Mouse (Mus musculus): ENCODE data around the gene Zfp36l1.

Zfp36l1 gene

GRCm38 (mm10) chr12:80110546-80110870, 2.3 kb downstream of the Zfp36l1 start:
- in situ Hi-C loops (cut with MboI, MseI), result no loop called here

GRCm38 (mm10) chr12:80109753-80110545, 2.9 kb downstream of the Zfp36l1 start:
- in situ Hi-C loops (cut with MboI, MseI), result loop anchor here (5.0 kb wide), 1 partner anchor 43 kb away; no protein-coding TSS in a partner anchor

- in situ Hi-C loops (cut with MboI, MseI), result loop anchor here (5.0 kb wide), 1 partner anchor 42 kb away; no protein-coding TSS in a partner anchor
Measured at GRCm38 (mm10) chr12:80108896-80109668, 3.7 kb downstream of the Zfp36l1 start.

- in situ Hi-C loops (cut with MboI, MseI), result loop anchor here (5.0 kb wide), 1 partner anchor 40 kb away; no protein-coding TSS in a partner anchor
Measured at GRCm38 (mm10) chr12:80106896-80107667, 5.7 kb downstream of the Zfp36l1 start.

- in situ Hi-C loops (cut with MboI, MseI), result loop anchor here (5.0 kb wide), 1 partner anchor 39 kb away; no protein-coding TSS in a partner anchor
Measured at GRCm38 (mm10) chr12:80106138-80106895, 6.5 kb downstream of the Zfp36l1 start.

GRCm38 (mm10) chr12:80103521-80103973, 9.3 kb downstream of the Zfp36l1 start:
- in situ Hi-C loops (cut with MboI, MseI), result no loop called here

GRCm38 (mm10) chr12:80103089-80103488, 9.7 kb downstream of the Zfp36l1 start:
- in situ Hi-C loops (cut with MboI, MseI), result no loop called here

- in situ Hi-C loops (cut with MboI, MseI), result no loop called here
Measured at GRCm38 (mm10) chr12:80098825-80099224, 14.0 kb downstream of the Zfp36l1 start.

- in situ Hi-C loops (cut with MboI, MseI), result no loop called here
Measured at GRCm38 (mm10) chr12:80096734-80097133, 16.1 kb downstream of the Zfp36l1 start.

- in situ Hi-C loops (cut with MboI, MseI), result no loop called here
Measured at GRCm38 (mm10) chr12:80092787-80093186, 20.0 kb downstream of the Zfp36l1 start.

- in situ Hi-C loops (cut with MboI, MseI), result no loop called here
Measured at GRCm38 (mm10) chr12:80091080-80091479, 21.7 kb downstream of the Zfp36l1 start.

- in situ Hi-C loops (cut with MboI, MseI), result no loop called here
Measured at GRCm38 (mm10) chr12:80090529-80090928, 22.3 kb downstream of the Zfp36l1 start.

GRCm38 (mm10) chr12:80088143-80088542, 24.7 kb downstream of the Zfp36l1 start:
- in situ Hi-C loops (cut with MboI, MseI), result no loop called here

GRCm38 (mm10) chr12:80084446-80085112, 28.2 kb downstream of the Zfp36l1 start:
- in situ Hi-C loops (cut with MboI, MseI), result no loop called here

GRCm38 (mm10) chr12:80083937-80084336, 28.9 kb downstream of the Zfp36l1 start:
- in situ Hi-C loops (cut with MboI, MseI), result no loop called here

- in situ Hi-C loops (cut with MboI, MseI), result no loop called here
Measured at GRCm38 (mm10) chr12:80083133-80083821, 29.5 kb downstream of the Zfp36l1 start.

- in situ Hi-C loops (cut with MboI, MseI), result no loop called here
Measured at GRCm38 (mm10) chr12:80082730-80083129, 30.1 kb downstream of the Zfp36l1 start.

- in situ Hi-C loops (cut with MboI, MseI), result no loop called here
Measured at GRCm38 (mm10) chr12:80081440-80081839, 31.4 kb downstream of the Zfp36l1 start.

- in situ Hi-C loops (cut with MboI, MseI), result no loop called here
Measured at GRCm38 (mm10) chr12:80079937-80080336, 32.9 kb downstream of the Zfp36l1 start.

- in situ Hi-C loops (cut with MboI, MseI), result no loop called here
Measured at GRCm38 (mm10) chr12:80074331-80074730, 38.5 kb downstream of the Zfp36l1 start.

Measured in regulatory T cell (primary cell).